Mouse (Mus musculus) large intestine, adult 2 months (tissue): ENCODE measurements around the gene Gm20388. TPM values are rescaled to one million over a fixed set of nuclear protein-coding genes. Genes with fewer than 3 reads are reported as not detected.

Source experiments
- DNase-seq: peaks from one replicate; pipeline ENCODE4 v3.0.0-alpha.2; 2012; ENCODE audit warnings: low read depth, low spot score
- WGBS: fragments of 180-500 bp; shearing (Covaris S2); methylation state at CpG from one replicate; pipeline ENCODE4 v1.1.7; 2018; 5-methylcytosine and 5-hydroxymethylcytosine counted together
- polyA plus RNA-seq: library from polyadenylated mRNA; depleted of rRNA; stranded (reverse); fragments of >200 nt; gene quantifications from 2 replicates; pipeline ENCODE4 v1.2.3, GENCODE M21; 2012

Gm20388 gene
- polyA plus RNA-seq, 1 experiment, result 31.5 TPM

DNA sequence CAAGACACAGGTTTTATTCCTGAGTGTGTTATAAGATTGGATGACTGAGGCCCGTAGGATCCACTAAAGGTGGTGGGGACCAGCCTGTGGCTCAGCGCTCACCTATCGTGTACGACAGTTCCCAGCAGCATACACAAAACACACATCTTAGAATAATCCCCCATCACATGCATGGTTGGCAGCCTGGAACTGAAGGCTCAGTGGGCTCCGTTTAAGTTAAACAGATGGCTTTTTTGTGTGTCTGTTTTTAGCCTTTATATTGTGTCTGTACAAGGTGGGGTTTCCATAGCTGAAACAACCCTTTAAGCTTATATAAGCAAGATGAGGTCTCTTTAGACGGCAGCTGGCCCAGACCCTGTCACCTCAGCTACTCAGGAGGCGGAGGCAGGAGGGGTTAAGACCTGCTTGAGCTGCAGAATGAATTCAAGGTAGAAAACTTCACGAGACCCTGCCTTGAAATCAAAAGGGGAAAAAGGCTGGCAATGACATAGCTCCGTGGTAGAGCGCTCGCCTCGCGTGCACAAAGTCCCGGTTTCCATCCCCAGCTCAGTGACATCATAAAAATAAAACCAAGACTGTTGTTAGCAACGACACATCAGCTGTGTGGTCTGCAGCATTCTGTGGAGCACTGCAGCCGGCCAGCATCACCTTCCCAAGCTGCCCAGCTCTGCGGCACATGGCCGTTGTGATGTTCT, 835.5 kb downstream of the Gm20388 start:
- DNase-seq, result no peak
- 62% methylated on average over 18 of the region's 18 CpGs for WGBS

DNA sequence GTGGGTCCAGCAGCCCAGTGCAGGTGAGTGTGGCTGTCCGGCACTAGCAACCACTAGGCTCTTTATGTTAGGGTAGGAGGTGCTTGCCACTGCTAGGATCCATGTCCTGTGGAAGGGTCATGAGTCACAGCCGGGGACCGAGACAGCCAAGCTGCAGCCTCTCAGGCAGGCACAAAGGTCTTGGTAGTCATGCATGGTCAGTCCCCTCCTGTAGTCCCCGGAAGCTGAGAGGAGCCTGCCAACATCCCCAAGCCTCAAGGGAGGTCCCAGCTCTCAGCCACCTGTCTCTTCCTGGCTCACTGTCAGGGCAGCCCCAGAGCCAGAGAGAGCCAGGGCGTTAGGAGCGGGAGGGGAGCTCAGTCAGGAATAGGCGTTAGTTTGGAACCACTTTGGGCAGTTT, 836.6 kb downstream of the Gm20388 start:
- no peak for DNase-seq
- WGBS, result 53% methylated on average over 7 of the region's 7 CpGs

DNA sequence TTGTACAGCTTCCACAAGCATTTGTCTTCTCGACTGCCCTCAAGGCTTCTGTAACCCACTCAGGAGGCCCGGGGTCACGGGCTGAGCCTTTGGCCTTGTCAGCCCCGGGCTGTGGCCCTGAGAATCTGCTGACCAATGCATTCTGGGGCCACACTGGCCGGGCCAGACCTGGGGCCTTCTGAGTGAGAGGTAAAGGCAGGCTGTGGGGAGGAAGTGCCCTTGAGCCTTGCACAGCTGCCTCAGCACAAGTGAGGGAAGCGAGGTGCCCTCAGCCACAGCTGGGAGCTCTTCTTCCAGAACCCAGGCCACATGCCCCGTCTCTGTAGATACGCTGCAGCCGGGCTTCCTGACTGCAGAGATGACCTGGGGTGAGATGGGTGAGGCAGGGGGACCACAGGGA, 840.0 kb downstream of the Gm20388 start:
- WGBS, result 79% methylated on average over 9 of the region's 9 CpGs
- no peak for DNase-seq

DNA sequence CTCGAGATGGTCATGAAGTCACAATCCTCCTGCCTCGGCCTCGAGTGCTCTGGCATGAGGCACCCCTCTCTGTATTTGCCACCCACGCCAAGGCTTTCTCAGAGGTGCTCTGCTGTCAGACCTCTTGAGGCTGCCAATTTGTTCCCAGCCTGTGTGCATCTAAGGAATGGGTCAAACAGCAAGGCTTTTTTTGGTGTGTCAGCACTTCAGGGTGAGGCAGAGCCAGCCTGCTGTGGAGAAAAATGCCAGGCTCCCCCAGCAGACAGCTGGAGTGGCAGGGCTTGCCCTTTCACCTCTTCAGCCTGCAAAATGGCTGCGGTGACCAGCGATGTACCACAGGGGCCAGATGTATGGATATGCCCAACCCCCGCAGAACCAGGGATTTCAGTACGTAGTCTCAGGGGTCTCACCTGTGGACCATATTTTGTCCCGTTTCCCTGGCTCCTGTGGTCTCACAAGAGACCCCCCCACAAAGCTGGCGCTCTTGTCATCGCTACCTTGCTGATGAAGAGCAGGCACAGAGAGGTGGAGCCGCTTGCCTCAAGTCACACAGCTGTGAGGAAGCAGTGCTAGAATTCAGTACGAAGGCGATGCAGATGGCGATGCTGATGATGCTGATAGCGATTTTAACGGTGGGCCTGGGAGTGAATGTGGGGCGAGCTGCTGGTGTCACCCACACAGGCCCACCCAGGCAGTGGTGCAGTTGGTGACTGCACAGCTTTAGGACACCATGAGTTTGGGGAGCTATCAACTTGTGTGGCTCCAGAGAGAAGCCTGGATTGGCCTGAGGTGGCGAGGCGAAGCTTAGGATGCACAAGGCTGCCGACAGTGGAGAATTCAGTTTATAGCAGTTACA, 840.8 kb downstream of the Gm20388 start:
- DNase-seq, result no peak
- 51% methylated on average over 21 of the region's 21 CpGs for WGBS

DNA sequence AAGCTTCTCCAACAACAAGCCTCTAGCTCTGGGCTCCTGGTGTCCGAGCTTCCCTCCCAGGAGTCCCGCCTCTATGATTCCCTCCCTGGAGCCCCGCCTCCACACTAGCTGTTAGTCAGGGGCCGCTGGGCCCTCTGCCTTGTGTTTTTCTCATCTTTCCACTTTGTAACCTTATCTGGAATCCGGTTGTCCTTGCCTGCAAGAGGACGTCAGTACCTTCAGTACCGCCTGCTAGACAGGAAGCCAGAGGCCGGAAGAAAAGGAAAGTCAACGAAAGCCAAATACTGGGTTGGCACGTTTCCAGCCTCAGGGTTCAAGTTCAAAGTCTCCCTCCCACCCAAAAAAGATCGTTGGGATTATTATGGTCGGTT, 841.4 kb downstream of the Gm20388 start:
- under 1% methylated on average over 12 of the region's 12 CpGs for WGBS
- DNase-seq, result no peak

DNA sequence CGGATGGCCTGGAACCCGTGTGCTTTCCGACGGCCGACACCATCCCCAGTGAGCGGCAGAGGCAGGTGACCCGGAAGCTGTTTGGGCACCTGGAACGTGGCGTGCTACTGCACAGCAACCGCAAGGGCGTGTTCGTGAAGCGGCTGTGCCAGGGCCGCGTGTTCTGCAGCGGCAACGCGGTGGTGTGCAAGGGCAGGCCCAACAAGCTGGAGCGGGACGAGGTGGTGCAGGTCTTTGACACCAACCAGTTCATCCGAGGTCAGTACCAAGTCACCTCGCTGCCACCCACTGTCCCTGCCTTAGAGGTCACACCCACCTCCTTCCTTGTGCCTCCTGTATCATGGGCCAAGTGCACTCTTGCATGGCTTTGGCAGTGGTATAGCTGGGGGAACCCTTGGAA, 842.8 kb downstream of the Gm20388 start:
- DNase-seq, result no peak
- 78% methylated on average over 22 of the region's 22 CpGs for WGBS

DNA sequence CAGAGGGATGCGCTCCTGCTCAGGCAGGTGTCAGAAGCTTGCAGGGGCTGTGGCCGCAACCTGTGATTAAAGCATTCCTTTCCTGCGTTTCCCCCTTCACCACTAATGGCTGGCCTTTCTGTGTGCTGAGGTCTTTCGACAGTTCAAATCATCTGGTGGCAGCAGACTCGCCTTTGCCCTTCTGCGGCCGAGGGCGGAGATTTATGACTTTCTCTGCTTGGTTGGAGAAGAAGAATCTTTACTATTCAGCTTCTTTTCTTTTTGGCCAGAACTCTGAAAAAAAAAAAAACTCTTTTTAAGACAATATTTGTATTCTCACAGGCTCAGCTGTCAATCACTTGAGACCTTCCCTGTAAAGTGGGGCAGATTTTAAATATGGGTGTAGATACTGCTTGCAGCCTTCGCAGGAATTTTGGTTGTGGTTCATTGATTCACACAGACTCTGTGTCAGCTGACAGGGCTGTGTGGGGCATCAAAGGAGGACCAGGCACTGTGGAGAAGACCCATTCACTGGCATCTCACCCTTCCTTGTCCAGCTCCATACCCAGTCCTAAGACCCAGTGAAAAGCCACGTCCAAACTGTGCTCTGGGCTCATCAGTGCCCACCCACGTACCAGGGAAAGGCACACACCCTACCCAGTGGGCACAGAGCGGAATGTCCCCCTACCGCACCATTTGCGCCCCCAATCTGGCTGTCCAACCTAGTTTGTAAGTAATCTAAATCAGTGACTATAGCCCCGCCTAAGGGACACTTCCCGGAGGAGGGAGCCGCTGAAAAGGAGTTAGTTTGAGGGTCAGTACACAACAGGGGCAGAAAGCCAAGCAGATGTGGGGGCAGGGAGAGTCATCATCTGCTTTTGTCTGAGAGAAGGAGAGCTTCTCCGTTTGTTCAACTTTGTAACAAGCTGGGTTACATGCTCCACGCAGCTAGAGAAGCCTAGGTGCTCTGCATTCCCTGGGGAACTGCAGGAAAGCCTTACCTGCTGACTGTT, 845.0 kb downstream of the Gm20388 start:
- DNase-seq, result no peak
- 63% methylated on average over 19 of the region's 19 CpGs for WGBS

DNA sequence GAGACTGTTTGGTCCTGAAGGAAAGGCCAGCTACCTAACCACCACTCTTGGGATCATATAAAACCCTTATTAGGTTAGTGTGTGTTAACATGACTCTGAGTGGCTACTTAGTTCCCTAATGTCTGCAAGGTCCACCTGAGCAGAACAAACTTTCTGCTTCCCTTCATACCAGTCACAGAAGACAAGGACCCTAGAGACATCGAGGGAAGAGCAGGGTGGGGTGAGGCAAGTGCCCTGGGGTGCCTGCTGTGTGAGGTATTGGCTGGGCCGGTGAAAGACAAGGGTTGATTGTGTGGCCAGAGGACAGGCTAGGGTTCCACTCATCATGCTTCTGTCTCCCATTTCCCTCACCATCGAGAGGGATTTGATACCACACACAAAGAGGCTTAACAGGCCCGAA, 847.4 kb downstream of the Gm20388 start:
- WGBS, result 54% methylated on average over 4 of the region's 4 CpGs
- DNase-seq, result no peak

DNA sequence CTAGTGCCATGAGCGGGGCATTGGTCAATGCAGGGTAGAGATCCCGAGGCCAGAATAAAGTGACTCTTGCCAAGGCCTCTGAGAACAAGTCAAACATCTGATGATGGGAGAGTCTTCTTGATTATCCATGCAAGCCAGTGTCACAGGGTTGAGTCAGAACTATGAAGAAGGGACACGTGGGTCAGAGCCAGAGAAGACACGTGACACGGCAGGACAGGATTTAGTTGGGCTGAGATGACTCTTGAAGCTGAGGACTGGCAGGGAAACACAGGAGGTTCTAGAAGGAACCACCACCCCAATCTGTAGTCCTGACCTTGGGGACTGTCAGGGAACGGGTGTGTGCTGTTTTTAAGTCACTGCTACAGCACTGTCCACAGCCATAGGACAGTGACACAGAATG, 849.2 kb downstream of the Gm20388 start:
- 72% methylated on average over 6 of the region's 6 CpGs for WGBS
- no peak for DNase-seq

DNA sequence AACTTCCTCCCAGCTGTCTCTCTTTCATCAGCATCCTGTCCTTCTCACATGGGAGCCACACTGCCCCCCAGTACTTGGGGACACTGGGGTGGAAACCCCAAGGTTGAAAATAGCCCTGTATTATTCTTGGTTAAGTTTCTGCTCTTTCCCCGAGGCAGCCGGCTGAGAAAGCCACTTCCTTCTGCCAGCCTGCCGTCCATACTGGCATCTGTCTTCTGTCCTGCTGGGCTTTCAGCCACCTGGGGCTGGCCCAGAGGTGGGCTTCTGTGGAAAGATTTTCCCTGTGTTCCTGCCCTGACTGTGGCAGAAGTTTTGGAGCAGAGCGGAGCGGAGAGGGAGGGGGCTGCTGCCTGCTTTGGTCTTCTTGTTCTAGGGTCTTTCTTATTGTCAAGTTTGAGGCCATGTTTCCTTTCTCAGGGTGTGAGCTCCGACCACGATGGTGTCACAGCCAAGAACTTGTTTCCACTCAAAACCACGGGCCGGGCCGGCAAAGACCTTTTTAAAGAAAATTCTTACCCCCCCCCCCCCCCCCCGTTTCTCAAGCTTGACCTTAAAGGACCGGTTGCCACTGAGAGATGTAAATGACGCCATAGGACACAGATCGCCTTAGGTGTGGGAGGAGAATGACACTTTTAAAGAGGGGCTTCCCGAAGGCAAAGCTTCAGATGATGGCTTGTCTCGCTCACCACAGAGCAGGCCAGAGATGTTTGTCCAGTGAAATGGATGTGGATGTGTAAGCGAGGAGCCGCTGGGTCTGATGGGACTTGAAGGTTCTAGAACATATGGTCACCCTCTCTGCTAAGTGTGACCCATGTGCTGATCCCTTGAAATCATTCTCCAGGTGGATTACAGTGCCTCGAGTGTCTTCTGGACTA, 849.9 kb downstream of the Gm20388 start:
- WGBS, result 77% methylated on average over 19 of the region's 19 CpGs
- DNase-seq, result no peak

DNA sequence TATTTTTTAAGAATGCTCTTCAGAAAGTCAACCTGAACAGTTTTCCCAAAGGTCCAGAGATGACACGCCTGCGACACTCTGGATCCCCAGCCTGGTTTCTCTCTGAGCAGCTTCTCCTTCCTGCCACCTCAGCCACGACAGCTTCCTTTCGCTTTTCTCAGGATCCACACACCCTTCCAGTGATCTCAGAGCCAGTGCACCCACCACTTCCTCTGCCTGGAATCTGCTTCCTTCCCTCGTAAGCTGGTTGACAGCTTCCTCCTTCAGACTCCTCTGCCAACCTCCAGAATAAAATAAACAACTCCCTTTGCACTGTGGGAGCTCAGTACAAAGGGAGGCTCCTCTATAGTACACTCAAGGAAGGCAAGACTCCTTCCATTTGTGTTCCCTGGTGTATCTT, 852.6 kb downstream of the Gm20388 start:
- 43% methylated on average over 5 of the region's 5 CpGs for WGBS
- no peak for DNase-seq

DNA sequence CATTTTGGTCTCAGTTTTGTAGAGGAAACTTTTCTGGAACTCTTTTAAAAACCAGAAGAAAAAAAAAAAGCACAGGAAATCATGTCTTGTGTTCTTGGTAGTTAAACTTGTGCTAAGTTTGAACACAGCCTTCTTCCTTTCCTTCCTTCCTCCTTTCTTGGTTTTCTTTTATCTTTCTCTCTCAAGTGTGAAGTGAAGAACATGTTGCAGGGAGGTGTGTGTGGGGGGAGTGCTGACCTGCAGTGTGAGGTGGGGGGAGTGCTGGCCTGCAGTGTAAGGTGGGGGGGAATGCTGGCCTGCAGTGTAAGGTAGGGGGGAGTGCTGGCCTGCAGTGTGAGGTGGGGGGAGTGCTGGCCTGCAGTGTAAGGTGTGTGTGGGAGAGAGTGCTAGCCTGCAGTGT, 854.0 kb downstream of the Gm20388 start:
- no peak for DNase-seq

DNA sequence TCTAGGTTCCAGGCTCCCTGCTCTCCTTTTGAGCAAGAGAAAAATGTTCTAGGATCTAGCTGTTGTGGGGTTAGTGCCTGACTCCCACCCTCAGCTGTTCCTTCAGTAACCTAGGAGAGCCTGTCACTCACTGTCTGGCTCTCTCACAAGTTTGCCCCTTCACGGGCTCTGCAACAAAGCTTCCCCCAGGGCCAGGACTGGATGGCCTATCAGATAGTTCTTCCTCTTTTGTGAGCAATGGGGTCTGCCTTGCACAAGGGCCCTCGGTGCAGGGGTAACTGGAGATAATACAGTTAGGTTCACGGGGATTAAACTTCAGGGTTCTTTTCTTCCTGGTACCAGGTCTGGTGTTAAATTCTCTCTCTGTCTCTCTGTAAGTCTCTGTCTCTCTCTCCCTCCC, 856.0 kb downstream of the Gm20388 start:
- no peak for DNase-seq
- WGBS, result 78% methylated on average over 3 of the region's 3 CpGs

DNA sequence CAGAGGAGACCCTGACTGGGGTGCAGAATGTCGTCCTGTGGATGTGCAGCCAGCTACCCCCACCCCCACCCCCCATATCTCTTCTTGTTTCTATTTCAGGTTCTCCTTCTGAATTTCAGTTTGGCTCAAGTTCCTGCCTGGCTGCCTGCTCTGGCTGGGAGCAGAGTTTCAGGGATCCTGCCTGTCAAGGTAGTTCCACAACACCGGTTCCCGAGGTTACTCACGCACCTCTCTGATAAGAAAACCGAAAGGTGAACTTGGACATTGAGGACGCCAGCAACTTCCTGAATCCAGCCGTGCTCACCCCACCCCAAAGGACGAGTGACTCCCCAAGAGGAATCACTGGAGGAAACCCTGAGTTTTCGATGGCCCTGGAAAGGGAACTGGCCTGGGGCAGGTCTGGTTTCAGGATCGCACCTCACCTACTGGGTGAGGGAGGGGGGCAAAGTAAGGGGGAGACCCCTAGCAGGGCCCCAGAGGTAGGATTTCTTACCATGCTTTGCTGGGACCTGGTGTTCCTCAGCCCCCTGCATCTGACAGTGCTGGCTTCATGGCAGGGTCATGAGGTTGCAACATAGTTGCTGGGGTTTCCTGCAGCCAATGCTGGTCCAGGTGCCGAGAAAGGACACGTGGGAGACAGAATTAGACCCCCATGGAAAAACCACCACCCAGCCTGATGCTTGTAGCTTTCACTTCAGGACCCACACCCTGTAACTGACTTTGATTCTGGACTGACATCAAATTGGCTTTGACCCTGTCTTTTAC, 858.0 kb downstream of the Gm20388 start:
- WGBS, result 39% methylated on average over 12 of the region's 12 CpGs
- no peak for DNase-seq

DNA sequence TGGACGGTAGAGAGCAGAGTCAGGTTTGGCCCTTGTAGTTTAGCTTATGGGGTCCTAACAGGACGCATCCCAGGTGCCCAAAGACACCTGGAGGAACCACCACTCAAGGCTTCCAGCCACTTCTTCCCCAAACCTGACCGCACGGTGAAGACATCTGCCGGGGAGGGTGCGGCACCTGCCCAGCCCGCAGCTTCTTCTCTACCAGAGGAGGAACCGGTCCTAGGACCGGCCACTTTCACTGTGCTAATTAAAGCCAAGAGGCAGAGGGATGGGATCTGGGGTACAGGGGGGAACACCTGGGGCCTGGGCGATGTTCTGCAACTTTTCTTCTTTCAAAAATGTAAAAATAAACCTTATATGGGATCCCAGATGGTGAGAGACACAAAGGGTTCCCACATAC, 866.5 kb downstream of the Gm20388 start:
- 78% methylated on average over 10 of the region's 10 CpGs for WGBS
- no peak for DNase-seq

DNA sequence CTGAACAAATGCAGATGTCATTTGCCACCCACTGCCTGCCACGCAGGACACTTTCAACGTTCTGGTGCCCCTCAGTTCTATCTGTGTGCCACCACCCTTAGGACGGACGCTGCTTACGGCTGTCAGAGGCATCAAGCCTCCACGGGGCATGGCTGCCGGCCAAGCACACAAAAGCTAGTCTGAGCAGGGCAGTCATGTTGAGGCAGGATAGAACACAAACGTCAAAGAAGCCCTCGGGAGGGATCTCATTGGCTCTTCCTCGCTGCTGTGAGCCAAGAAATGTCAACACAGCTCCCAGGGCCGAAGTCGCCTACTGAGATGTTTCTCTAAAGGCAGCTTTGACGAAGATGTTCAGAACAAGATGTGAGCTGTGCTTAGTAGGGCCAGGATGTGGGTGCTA, 867.1 kb downstream of the Gm20388 start:
- 61% methylated on average over 13 of the region's 13 CpGs for WGBS
- no peak for DNase-seq

DNA sequence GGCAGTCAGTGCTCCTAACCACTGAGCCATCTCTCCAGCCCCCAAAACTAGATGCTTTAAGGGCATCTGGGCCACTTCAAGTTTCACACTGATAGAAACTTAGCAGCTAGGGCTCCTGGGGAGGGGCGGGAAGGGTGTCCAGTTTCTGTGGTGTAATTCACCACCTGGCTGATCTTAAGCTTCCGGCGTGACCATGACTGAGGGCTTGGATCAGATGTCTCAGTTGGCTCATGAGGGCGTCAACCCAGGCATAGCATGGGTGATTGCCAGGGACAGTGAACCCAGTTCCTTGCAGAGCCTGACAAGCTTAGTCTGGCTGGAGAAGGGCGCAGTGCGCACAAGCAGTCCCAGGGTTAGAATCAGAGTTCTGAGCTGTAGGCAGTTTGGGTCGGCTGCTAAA, 868.5 kb downstream of the Gm20388 start:
- WGBS, result 90% methylated on average over 7 of the region's 7 CpGs
- no peak for DNase-seq

DNA sequence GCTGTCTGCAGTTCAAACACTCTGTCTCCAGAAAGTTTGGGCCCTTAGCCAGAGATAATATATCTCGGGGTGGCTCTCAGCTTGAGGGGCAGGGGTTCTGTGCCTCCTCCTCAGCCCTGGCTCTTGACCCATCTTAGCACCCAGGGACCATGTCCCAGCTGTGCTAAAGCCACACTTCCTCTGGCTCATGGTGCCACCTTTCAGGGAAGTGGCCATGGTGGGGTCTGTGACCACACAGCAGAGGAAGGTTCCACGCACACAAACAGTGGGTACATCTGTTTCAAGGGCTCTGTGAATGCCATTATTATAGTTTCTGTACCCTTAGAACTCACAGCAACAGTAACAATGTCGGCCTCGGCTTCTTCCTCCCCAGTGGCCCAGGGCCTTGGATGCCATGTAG, 873.1 kb downstream of the Gm20388 start:
- DNase-seq, result no peak
- WGBS, result 86% methylated on average over 4 of the region's 4 CpGs

DNA sequence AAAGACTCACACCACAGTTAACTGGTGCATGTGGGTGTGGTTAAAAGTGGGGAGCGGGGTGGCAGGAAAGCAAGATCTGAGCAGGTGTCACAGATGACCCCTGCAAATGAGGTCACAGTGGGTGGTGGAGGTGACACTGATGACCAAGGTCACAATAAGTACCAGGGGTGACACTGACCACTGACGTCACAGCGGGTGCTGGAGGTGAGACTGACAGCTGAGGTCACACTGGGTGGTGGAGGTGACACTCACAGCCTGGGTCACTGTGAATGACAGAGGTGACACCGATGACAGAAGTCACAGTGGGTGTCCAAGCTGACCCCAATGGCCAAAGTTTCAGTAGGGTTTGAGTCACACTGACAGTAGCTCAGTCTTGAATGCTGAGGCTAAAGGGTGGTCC, 876.1 kb downstream of the Gm20388 start:
- WGBS, result 88% methylated on average over 4 of the region's 4 CpGs
- no peak for DNase-seq
